ENCODE assay signal across 8 mouse cellular contexts in the genomic region with DNA sequence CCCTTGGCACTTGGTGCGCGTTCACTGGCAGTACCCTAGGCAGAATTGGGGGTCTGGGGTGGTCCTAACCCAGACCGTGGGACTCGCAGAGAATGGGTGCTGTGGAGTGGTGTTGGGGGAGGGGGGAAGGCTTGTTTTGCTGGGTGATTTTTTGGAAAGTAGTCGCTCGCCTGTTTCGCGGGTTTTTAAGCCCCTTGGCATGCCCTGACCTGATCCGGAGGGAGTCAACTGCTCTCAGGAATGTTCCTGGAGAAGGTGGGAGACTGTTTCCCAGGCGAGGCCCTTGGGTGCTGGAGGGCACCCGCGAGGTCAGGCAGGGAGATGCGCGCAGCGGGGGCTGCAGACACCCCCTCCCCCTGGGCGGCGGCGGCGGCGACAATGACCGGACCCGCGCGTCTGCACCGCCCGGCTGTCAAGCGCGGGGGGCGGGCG. TPM values are rescaled to one million over a fixed set of nuclear protein-coding genes. Genes with fewer than 3 reads are reported as not detected.
A peak's percentile ranks its signal among the peaks of the same experiment; 100 is the strongest.
DNase-seq lines count a peak whose midpoint lies in the region; ATAC-seq and TF ChIP-seq lines count a peak whose summit lies in the region.

TSS of gene Ntn4 (plus strand) at position 161 of the 432 bp plus-strand sequence.

- peak within 1 kb of the TSS; percentile 83 for H3K9ac ChIP-seq in liver, adult 2 months (ENCODE audit: low read depth, low read length)
- H3K9ac ChIP-seq in heart, embryonic 14.5 days (ENCODE audit: low read length): peak within 1 kb of the TSS; percentile 87
- H3K9ac ChIP-seq in liver, embryonic 13.5 days: peak within 1 kb of the TSS; percentile 74

- no peaks in the 10 kb centered on the region; the same call in 1 of the 2 replicates for H3K27me3 ChIP-seq in liver, adult 2 months (ENCODE audit: control insufficient read depth, insufficient read depth, low read length)
- peaks cover 81% of the 10 kb centered on the region for H3K27me3 ChIP-seq in heart, embryonic 14.5 days (ENCODE audit: control insufficient read depth, insufficient read depth, low read length)
- peaks cover 81% of the 10 kb centered on the region for H3K27me3 ChIP-seq in liver, embryonic 13.5 days

- no peak for TF ChIP-seq CTCF in liver, adult 2 months (IDR thresholded peaks at IDR 0.05; ENCODE audit: low read depth, low read length)

- TF ChIP-seq POLR2A in liver, adult 2 months (IDR thresholded peaks at IDR 0.05; ENCODE audit: extremely low read depth, insufficient read depth, low read length): no peak

- ATAC-seq in heart, embryonic 14.5 days (ENCODE audit: insufficient number of reproducible peaks, insufficient read depth, low FRiP score, low read depth): peak; percentile 23; the same call in 1 of the 2 replicates
- ATAC-seq in liver, embryonic 13.5 days (ENCODE audit: low read depth): no peak

- no peaks in the 10 kb centered on the region for H3K79me2 ChIP-seq in liver, adult 2 months (ENCODE audit: control insufficient read depth, insufficient read depth, low read length)

- H3K4me3 ChIP-seq in liver, adult 2 months (ENCODE audit: insufficient read depth, low read depth, low read length): peak within 1 kb of the TSS; percentile 60
- H3K4me3 ChIP-seq in brown adipose tissue, adult 24 weeks (ENCODE audit: insufficient read depth, low read depth, low read length): peak within 1 kb of the TSS; percentile 69
- peak within 1 kb of the TSS; percentile 67 to 73 for H3K4me3 ChIP-seq in heart, embryonic 14.5 days (ENCODE audit: control insufficient read depth in 1 of 2, insufficient read depth in 1 of 2, low read depth in 1 of 2, low read length in 2 of 2)
- peak within 1 kb of the TSS; percentile 59 for H3K4me3 ChIP-seq in liver, embryonic 13.5 days (replicated peaks)

- no peaks in the 10 kb centered on the region for H3K9me3 ChIP-seq in heart, embryonic 14.5 days (ENCODE audit: control insufficient read depth, low read length)
- H3K9me3 ChIP-seq in liver, embryonic 13.5 days (replicated peaks): no peaks in the 10 kb centered on the region

- WGBS in liver, adult 2 months: 10% methylated on average over 28 of the region's 30 CpGs
- WGBS in heart, embryonic 14.5 days: 5% methylated on average over 15 of the region's 30 CpGs
- 5% methylated on average over 26 of the region's 30 CpGs for WGBS in liver, embryonic 13.5 days (ENCODE audit: insufficient replicate concordance)

- peak within 1 kb of the TSS; percentile 96 for H3K4me2 ChIP-seq in heart, embryonic 14.5 days (ENCODE audit: low read length)
- H3K4me2 ChIP-seq in liver, embryonic 13.5 days: peak within 1 kb of the TSS; percentile 98

- no peaks in the 10 kb centered on the region for H3K4me1 ChIP-seq in liver, adult 2 months (ENCODE audit: control insufficient read depth, insufficient read depth, low read length)
- no peaks in the 10 kb centered on the region for H3K4me1 ChIP-seq in brown adipose tissue, adult 24 weeks (ENCODE audit: control insufficient read depth, insufficient read depth, insufficient read length, low read length)
- peaks cover 11 to 22% of the 10 kb centered on the region in 2 experiments for H3K4me1 ChIP-seq in heart, embryonic 14.5 days (ENCODE audit: control insufficient read depth in 2 of 2, insufficient read depth in 2 of 2, low read length in 2 of 2)
- H3K4me1 ChIP-seq in liver, embryonic 13.5 days (replicated peaks): peaks cover 35% of the 10 kb centered on the region

- 0 out of 2 replicates have a peak within 1 kb of the TSS, but pooled peaks have one; percentile 14 for H3K27ac ChIP-seq in liver, adult 2 months (replicated peaks; ENCODE audit: insufficient read depth, low read depth, low read length)
- no peak within 1 kb of the TSS for H3K27ac ChIP-seq in brown adipose tissue, adult 24 weeks (replicated peaks; ENCODE audit: low read depth, low read length)
- H3K27ac ChIP-seq in heart, embryonic 14.5 days (replicated peaks in 1 of 2; ENCODE audit: control insufficient read depth in 1 of 2, insufficient read depth in 1 of 2, low read depth in 2 of 2, low read length in 2 of 2): peak within 1 kb of the TSS in 1 of 2 experiments; percentile 7; a peak in 1 of 4 replicates
- no peak within 1 kb of the TSS for H3K27ac ChIP-seq in liver, embryonic 13.5 days

- DNase-seq in liver, adult 2 months (ENCODE audit: extremely low read depth, low read depth, low spot score): no peak
- no peak for DNase-seq in liver
- no peak for DNase-seq in liver, embryonic 13.5 days
- no peak for DNase-seq in layer of hippocampus, adult 9-10 months (ENCODE audit: low spot score)
- DNase-seq in kidney, postnatal 36 days: no peak
- DNase-seq in gastrocnemius, adult 8-10 months (ENCODE audit: low spot score in 2 of 2): no peak

- no peaks in the 10 kb centered on the region for H3K36me3 ChIP-seq in liver, adult 2 months (ENCODE audit: control insufficient read depth, insufficient read depth, low read length)
- 0 out of 2 replicates have a peak, but pooled peaks cover 9% of the 10 kb centered on the region for H3K36me3 ChIP-seq in heart, embryonic 14.5 days (ENCODE audit: control insufficient read depth, insufficient read depth, low read length)
- H3K36me3 ChIP-seq in liver, embryonic 13.5 days: no peaks in the 10 kb centered on the region

RNA-seq across cellular contexts. Expression of gene Ntn4, which starts in this region (rescaled TPM):
- 8.0 and 11.7 TPM in 2 replicates for total RNA-seq in liver, adult 2 months (2014; rRNA removed)
- polyA plus RNA-seq in liver, adult 2 months (2012; rRNA removed): 3.1 and 4.0 TPM in 2 replicates
- polyA plus RNA-seq in brown adipose tissue, adult 24 weeks (2012; ENCODE audit: insufficient read depth, insufficient read length, missing spikeins): 4.5 and 6.3 TPM in 2 replicates
- polyA plus RNA-seq in heart, embryonic 14.5 days (2014; fragmentation: Nextera tagmentation; extraction: Ambion mirVana): 3.1 and 3.2 TPM in 2 replicates
- 0.13 and 0.20 TPM in 2 replicates for polyA plus RNA-seq in liver, embryonic 13.5 days (2015; fragmentation: Nextera tagmentation; extraction: Ambion mirVana)
- 1 to 10 TPM; 4.6 to 7.7 (median 6.2) TPM for total RNA-seq in gastrocnemius, adult 8-10 months (2022)
